Mouse (Mus musculus): ENCODE measurements around the gene Matn4.

Matn4 gene

DNA sequence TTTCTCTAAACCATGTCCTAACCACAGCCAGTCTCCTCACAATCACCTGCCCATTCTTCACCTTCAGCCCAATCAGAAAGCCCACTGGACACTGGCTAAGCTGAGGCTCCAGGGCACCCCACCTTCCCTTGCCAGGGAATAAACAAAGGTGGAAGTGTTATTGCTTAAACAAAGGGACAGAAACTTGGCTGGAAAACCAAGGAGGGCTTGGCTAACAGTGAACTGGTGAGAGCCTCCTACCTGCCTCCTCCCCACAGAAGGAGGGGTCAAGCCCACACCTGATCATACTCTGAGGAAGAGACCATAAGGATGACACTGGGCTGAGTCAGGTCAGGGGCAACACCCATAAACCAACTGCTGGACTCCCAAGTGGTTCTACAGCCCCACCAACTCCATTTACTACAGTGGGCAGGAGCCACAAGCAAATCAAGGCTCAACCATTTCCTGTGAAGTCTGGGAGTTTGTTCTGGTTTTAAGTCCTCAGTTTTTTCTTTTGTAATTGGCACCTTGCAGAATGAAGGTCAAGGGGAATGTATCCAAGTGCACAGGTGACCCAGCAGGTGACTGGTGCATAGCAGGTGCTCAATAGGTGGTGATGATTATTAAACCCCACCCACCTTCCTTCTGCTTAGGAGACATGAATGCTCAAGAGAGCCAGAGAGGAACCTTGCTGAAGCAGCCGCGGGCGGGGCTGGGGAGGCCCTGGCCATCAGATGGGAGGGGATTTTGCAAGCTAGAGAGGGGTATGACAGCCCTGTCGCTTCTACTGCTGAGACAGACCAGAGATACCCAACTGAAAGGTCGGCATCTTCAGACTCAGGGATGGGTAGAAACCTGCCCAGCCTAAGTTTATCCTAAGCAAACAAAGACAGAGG, 30.5 kb upstream of the Matn4 start:
- no peak for DNase-seq

GRCm38 (mm10) chr2:164434681-164435080, 29.7 kb upstream of the Matn4 start:
- DNase-seq = no peak

- DNase-seq = no peak
Observed at GRCm38 (mm10) chr2:164433278-164433895, 28.4 kb upstream of the Matn4 start.

DNA sequence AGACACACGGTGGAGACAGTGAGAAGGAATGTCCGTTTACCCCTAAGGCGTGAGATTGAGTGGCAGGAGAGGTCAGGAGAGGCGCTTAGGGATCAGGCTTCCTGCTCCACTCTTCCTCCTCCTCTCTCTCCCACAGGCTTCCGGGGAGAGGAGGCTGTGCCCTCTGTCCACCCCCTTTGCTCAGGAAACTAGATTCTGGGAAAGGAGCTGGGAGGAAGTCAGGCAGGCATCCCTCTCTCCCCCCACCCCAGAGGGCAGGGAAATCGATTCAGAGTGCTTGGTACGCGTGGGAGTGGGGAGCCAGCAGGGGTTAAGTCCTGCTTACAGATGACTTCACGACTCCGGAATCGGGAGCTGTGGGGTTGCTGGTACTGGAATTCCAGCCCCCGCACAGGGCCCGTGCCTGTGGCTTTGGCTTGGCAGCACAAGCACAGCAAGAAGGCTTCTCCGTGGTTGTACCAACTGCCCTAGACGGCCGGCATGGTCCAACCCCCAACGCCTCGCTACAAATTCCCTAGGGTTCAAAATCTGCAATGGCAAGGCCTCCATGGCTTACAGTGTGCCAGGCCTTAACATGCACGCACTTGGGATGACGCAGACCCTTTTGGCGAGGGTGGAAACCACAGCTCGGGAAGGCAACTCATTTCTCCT, 27.7 kb upstream of the Matn4 start:
- DNase-seq = no peak

- no peak for DNase-seq
Observed at GRCm38 (mm10) chr2:164431676-164432465, 26.9 kb upstream of the Matn4 start.

- no peak for DNase-seq
Observed at GRCm38 (mm10) chr2:164430697-164431096, 25.7 kb upstream of the Matn4 start.

DNA sequence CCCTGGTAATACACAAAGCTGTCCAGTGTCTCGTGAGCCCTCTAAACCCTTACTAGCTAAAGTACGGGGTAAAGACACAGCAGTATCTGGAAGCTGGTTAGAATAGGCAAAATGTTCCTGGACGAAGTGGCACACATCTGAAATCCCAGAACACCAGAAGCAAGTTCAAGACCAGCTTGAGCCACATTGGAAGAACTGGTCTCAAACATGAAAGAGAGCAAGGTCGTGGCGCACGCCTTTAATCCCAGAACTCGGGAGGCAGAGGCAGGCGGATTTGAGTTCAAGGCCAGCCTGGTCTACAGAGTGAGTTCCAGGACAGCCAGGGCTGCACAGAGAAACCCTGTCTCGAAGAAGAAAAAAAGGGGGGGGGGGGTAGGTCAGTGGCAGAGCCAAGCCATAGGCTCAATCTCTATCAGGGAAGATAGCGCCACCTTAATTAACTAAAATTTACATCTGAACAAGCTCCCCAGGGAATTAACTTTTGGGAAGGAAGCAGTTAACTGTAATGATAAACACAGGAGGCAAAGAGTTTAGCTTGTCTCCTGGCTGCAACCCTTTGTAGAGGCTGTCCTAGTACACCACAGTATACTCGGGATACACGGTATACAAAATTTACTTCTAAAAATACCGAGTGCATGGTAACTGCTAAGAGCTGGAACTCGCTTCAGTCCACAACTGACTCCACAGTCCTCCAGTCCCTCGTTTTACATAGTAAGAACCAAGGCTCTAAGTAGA, 25.1 kb upstream of the Matn4 start:
- no peak for DNase-seq

GRCm38 (mm10) chr2:164428451-164428850, 23.5 kb upstream of the Matn4 start:
- DNase-seq = no peak

- DNase-seq = no peak
Observed at GRCm38 (mm10) chr2:164426952-164427351, 22.0 kb upstream of the Matn4 start.

DNA sequence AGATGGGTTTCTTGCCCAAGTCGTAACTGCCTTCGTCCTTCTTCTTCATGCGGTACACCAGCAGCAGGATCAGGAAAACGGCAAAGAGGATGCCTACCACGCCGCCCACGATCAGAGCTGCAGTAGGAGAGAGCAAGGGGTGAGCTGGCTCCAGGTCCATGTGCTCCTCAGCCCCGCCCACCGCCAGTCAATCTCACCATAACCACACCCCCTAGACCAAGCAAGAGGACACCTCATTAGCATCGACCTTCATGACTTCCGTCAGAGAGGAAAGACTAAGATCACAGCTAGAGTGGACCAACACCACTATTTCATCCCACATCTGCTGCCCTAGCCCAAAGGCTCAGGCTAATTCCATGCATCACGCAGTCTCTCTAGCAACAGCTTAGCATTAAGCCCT, 21.2 kb upstream of the Matn4 start:
- no peak for DNase-seq

DNA sequence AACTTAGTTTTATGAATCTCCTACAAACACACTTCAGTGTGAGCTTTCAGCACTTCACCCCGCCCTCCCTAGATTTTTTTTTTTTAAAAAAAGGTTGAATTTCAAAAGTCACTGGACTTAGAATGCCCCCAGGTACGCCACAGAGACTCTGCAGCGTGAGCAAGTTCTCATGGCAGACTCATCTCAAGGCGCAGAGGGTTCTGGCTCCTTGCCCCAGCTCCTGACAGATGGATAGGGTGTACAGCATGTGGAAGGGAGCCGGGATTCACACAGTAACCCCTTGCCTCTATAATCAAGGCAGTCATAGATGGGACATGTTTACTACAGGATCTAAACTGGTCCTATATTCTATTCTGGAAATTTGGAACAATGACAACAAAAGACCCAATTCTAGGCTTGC, 20.4 kb upstream of the Matn4 start:
- no peak for DNase-seq

DNA sequence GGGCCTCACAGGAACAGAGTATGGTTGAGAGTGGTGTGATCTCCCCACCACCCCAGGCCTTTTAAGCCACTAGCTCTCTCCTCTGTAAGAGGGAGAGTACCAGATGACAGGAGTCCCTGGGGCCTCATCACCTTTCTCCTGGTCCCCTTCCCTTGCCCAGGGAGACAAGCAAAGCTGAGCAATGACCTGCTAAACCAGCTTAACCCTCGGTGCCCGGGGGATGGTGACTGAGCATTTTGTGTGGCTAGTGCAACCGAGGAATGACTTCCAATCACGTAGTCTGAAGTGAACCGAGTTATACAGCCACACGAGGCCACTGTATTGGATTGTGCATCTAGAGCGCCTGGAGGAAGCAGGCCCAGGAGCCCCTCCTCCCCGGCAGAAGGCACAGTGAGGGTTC, 19.4 kb upstream of the Matn4 start:
- no peak for DNase-seq

DNA sequence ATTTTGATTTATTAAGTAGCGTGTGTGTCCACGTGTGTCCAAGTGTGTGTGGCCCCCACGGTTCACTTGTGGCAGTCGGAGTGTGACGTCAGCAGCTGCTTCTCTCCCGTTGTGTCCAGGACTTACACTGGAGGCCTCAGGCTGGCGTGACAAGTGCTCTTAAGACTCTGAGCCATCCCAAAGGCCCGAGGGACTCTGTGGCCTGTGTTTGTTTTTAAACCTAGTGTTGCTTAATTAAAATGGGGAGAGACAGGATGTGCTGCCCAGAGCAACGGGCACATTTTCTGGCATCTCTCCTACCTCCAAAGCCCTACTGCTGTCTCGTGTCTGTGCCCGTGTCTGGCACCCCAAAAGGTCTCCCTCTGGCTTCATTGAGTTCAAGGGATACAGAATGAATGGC, 18.5 kb upstream of the Matn4 start:
- DNase-seq = no peak

DNA sequence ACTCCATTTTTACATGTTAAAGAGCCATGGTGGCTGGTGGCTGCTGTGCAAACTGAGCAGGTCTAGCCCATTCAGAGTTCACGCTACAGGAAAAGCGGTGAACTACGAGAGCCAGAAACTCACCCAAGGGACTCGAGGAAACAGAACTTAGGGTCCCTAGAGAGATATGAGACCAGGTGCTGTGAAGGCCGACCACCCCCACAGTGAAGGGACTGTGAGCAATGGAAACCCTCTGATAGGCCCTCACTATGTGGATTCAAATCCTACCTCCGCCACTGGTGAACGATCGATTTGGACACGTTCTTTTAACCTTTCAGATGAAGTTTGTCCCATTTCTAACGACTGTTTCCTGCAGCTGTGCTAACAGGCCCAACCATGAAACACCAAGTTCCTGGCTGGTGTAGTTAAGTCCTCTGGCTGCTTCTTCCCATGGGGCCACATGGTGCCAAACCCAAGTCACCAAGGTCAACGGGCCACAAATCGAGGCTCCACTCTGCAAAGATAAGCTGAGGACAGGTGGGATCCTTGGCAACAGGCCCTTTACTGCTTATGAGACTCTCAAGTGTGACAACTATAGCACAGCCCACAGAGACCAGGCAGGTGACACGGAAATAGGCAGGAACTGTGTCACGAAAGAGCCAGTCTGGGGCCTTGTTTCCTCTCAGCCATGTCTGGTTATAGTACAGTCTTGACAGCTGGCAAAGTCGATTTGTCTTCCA, 17.9 kb upstream of the Matn4 start:
- no peak for DNase-seq

DNA sequence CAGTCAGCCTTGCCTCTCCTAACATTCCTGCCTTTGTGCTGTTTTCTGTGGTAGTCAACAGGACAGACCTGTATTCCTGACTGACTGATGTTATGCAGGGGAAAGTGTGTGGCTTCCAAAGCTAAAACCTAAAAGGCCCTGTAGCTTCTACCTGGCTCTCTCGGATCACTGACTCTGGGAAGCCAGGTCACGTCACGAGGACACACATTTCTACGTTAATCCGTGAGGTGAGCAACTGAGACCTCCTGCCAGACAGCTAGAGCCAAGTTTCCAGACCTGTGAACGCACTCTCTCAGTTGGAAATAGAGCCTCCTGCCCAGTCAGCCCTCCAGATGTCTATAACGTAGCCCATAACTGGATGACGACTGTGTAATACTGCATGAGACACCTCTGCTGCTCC, 17.0 kb upstream of the Matn4 start:
- DNase-seq = no peak

DNA sequence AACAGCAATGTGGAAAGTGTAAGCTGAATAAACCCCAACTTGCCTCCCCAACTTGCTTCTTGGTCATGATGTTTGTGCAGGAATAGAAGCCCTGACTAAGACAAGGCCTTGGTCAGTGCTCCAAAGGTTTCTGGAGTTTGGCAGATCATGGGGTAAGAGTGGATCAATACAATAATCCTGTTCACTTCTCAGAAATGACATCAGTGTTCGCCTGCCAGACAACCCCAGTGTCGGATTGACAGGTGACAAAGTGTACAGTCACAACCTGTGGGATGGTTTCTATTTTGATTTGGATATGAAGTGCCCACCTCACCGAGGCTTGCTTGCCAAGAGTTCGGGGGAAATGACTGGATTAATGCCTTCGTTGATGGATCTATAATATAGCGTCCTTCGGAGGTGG, 16.3 kb upstream of the Matn4 start:
- no peak for DNase-seq

DNA sequence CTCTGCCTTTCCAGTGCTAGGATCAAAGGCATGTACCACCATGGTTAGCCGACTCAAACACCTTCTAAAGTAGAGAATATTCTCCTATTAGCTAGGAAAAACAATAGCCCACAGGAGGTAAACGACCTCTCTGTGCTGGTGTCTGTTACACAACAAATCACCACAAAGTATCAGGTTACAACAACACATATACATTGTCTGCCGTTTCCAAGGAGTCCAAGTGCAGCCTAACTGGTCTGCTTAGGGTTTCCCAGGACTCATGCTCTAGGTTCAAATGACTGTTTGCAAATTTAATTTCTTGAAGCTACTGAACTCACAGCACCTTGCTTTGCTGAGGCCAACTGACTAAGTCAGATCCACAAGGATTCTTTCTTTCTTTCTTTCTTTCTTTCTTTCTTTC, 14.5 kb upstream of the Matn4 start:
- DNase-seq = no peak

DNA sequence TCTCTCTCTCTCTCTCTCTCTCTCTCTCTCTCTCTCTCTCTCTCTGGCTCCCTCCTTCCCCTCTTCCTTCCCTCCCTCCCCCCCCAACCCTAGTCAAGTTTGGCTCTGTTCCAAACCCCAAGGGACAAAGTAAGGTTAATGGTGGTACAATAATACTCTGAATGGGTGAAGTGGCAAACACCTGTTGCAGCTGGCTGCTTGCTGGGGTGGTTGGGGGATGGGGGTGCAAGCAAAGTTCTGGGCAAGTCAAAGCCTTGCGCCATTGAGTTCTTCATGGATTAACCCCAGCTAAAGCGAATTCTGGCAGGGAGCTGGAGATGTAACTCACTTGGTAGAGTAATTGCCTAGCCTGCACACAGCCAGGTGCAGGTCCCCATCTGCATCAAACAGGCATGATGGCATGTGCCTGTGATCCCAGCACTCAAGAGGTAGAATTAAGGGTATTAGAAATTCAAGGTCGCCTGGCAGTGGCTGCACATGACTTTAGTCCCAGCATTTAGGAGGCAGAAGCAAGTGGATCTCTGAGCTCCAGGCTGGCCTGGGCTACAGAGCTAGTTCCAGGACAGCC, 13.4 kb upstream of the Matn4 start:
- no peak for DNase-seq

- peak; percentile 61 for DNase-seq
Observed at GRCm38 (mm10) chr2:164417198-164417597, 12.2 kb upstream of the Matn4 start.

DNA sequence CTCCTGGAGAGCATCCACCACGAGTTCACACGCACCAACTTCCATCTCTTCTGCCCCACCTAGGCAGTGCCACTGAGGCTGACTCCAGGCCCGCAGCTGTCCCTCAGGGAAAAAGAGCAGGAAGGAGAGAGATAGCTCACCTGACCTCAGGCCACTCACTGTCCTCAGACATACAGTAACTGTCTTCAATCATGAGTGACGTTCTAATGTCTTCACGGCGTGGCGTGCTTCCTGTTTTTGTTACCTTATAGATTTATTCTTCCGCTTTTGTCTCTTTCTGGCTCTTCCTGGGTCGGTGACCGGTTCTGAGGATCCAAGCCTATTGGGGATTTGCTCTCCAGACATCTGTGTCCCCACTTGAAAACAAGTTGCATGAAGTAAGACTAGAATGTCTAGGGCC, 9.6 kb upstream of the Matn4 start:
- no peak for DNase-seq

DNA sequence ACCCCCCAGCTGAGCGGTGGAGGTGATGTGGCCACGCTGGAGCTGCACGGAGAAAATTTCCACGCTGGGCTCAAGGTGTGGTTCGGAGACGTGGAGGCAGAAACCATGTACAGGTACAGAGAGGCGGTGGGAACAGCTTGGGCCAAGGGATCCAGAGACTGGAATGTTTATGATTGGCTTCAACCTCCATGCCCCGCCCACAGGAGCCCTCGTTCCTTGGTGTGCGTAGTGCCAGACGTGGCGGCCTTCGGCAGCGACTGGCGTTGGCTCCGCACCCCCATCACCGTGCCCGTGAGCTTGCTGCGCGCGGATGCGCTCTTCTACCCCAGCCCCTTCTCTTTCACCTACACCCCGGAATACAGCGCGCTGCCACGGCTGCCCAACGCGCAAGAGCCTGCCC, 9.2 kb upstream of the Matn4 start:
- DNase-seq = no peak

DNA sequence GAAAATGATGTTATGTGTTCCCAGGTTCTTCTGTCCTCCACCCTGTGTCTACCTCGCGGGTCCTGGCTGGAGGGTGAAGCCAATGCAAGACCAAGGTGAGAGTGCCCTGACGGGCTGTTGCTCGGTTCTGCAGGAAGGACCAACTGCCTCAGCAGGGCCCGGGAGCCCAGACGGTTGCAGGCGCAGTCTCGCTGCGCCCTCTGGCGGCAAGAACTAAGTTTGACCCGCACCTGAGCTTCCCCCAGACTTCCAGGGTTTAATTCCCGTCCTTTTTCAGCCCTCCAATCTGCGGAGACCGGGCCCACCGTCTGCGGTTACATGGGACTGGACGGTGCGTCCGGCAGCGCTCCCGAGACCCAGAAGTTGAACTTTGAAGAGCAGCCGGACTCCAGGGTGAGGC, 2.7 kb upstream of the Matn4 start:
- peak; percentile 79 for DNase-seq

Data from right cerebral cortex, postnatal 4 days (tissue).